ENCODE assay signal across 8 mouse cellular contexts in the genomic region with DNA sequence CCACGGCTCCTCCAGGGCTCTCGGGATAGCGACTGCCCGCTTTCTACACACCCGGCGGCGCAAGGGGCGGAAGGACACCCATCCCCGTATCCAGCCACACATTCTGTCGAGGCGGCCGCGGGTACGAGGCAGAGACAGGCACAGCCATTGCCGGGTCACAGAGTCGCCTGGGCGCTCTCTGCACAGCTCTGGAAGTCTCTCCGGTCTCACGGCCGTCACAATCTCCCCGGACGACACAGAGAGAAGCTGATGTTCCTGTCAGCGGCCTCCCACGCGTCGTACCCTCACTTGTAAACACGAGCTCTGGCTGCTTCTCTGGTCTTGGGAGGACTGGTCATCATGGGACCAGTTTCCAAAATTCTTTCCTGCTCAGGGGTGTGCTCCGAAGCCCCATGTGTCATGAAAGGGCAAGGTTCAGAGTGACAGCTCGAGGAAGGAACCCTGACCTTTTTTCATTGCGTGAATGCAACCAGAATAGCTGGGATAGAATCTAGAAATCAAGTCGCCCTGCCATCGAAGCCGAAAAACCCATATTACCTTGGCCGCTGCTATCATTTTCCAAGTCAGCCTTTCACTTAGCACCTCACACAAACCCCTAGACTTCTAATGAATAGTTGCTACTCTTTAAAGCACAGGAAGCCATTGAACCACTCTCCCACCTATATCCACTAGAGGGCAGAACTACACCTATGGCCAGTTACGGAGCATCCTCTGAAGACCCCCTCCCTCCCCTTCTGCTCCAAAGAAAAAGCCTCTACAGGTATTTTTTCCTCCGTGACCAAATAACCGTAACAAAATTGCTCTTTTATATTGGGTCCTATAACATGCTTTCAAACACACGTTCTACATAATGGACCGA. TPM values are rescaled to one million over a fixed set of nuclear protein-coding genes. Genes with fewer than 3 reads are reported as not detected.
DNase-seq lines count a peak whose midpoint lies in the region; ATAC-seq and TF ChIP-seq lines count a peak whose summit lies in the region.

No protein-coding gene starts in this region.

- peak overlapping the region; percentile 97 for H3K4me2 ChIP-seq in embryonic facial prominence, embryonic 13.5 days
- H3K4me2 ChIP-seq in heart, embryonic 16.5 days (ENCODE audit: low read depth, low read length) = peak overlapping the region; percentile 96
- H3K4me2 ChIP-seq in liver, embryonic 15.5 days = peak overlapping the region; percentile 99
- H3K4me2 ChIP-seq in neural tube, embryonic 12.5 days (replicated peaks) = peak overlapping the region; percentile 96

- peak overlapping the region; percentile 85 for H3K4me3 ChIP-seq in ES-Bruce4 (ENCODE audit: low read depth, low read length)
- peak overlapping the region; percentile 93 for H3K4me3 ChIP-seq in bone marrow, adult 2 months (replicated peaks; ENCODE audit: control insufficient read depth, low read depth, low read length)
- peak overlapping the region; percentile 84 for H3K4me3 ChIP-seq in embryonic facial prominence, embryonic 13.5 days
- H3K4me3 ChIP-seq in heart, embryonic 16.5 days (ENCODE audit: low read length) = peak overlapping the region; percentile 97
- peak overlapping the region; percentile 92 for H3K4me3 ChIP-seq in liver, embryonic 15.5 days (replicated peaks)
- peak overlapping the region; percentile 91 for H3K4me3 ChIP-seq in neural tube, embryonic 12.5 days

- no peak for TF ChIP-seq POLR2A in ES-Bruce4 (IDR thresholded peaks at IDR 0.05; ENCODE audit: insufficient read depth, low read length)
- TF ChIP-seq POLR2A in bone marrow, adult 2 months (IDR thresholded peaks at IDR 0.05; ENCODE audit: borderline replicate concordance, control insufficient read depth, low read depth, low read length) = no peak

- DNase-seq in kidney, postnatal 14 days = peak; percentile 74
- peak; percentile 59 for DNase-seq in thymus, postnatal 25 days

- H3K27me3 ChIP-seq in ES-Bruce4 (ENCODE audit: control insufficient read depth, insufficient read depth, low read length, poor library complexity, severe bottlenecking) = no peaks in the 10 kb centered on the region
- H3K27me3 ChIP-seq in embryonic facial prominence, embryonic 13.5 days = no peaks in the 10 kb centered on the region
- H3K27me3 ChIP-seq in heart, embryonic 16.5 days (ENCODE audit: control insufficient read depth, insufficient read depth, low read length) = no peaks in the 10 kb centered on the region
- no peaks in the 10 kb centered on the region for H3K27me3 ChIP-seq in liver, embryonic 15.5 days
- H3K27me3 ChIP-seq in neural tube, embryonic 12.5 days (replicated peaks) = no peaks in the 10 kb centered on the region

- under 1% methylated on average over 39 of the region's 39 CpGs for WGBS in bone marrow, adult 2 months
- WGBS in embryonic facial prominence, embryonic 13.5 days = under 1% methylated on average over 39 of the region's 39 CpGs
- WGBS in heart, embryonic 16.5 days = 1% methylated on average over 39 of the region's 39 CpGs
- under 1% methylated on average over 39 of the region's 39 CpGs for WGBS in liver, embryonic 15.5 days (ENCODE audit: insufficient replicate concordance)
- WGBS in neural tube, embryonic 12.5 days = 2% methylated on average over 39 of the region's 39 CpGs

- 0 out of 2 replicates have a peak overlapping the region, but pooled peaks have one; percentile 13 for H3K27ac ChIP-seq in ES-Bruce4 (ENCODE audit: insufficient read depth, low read length)
- H3K27ac ChIP-seq in bone marrow, adult 2 months (ENCODE audit: control insufficient read depth, insufficient read depth, low read depth, low read length, poor library complexity) = peak overlapping the region; percentile 96
- peak overlapping the region; percentile 97 for H3K27ac ChIP-seq in embryonic facial prominence, embryonic 13.5 days
- H3K27ac ChIP-seq in heart, embryonic 16.5 days (ENCODE audit: low read length) = peak overlapping the region; percentile 97
- H3K27ac ChIP-seq in liver, embryonic 15.5 days (replicated peaks) = peak overlapping the region; percentile 92
- peak overlapping the region; percentile 98 for H3K27ac ChIP-seq in neural tube, embryonic 12.5 days

- H3K9ac ChIP-seq in ES-Bruce4 (ENCODE audit: low read depth, poor library complexity, severe bottlenecking) = peak overlapping the region; percentile 85
- H3K9ac ChIP-seq in embryonic facial prominence, embryonic 13.5 days = peak overlapping the region; percentile 95
- H3K9ac ChIP-seq in heart, embryonic 16.5 days (ENCODE audit: low read length) = peak overlapping the region; percentile 84
- H3K9ac ChIP-seq in liver, embryonic 15.5 days = peak overlapping the region; percentile 93
- peak overlapping the region; percentile 94 for H3K9ac ChIP-seq in neural tube, embryonic 12.5 days

- no peak for TF ChIP-seq EP300 in ES-Bruce4 (IDR thresholded peaks at IDR 0.05; ENCODE audit: insufficient read depth, low read depth, low read length)

- TF ChIP-seq CTCF in ES-Bruce4 (IDR thresholded peaks at IDR 0.05; ENCODE audit: low read depth, low read length) = peak; percentile 10
- TF ChIP-seq CTCF in bone marrow, adult 2 months (IDR thresholded peaks at IDR 0.05; ENCODE audit: control insufficient read depth, insufficient read depth, low read length) = peak; percentile 31; the same call in 1 of the 2 replicates

- no peak for ATAC-seq in embryonic facial prominence, embryonic 13.5 days (ENCODE audit: insufficient number of reproducible peaks, insufficient read depth, low FRiP score, low TSS enrichment, low read depth)
- peak; percentile 11; the same call in 1 of the 2 replicates for ATAC-seq in heart, embryonic 16.5 days (replicated peaks; ENCODE audit: extremely low read depth, insufficient read depth, low FRiP score)
- peak; percentile 47 for ATAC-seq in liver, embryonic 15.5 days (ENCODE audit: insufficient read depth)
- ATAC-seq in neural tube, embryonic 12.5 days (ENCODE audit: low FRiP score, low read depth) = peak; percentile 65

- no peaks in the 10 kb centered on the region for H3K36me3 ChIP-seq in ES-Bruce4 (ENCODE audit: control insufficient read depth, insufficient read depth, low read length, poor library complexity, severe bottlenecking)
- H3K36me3 ChIP-seq in embryonic facial prominence, embryonic 13.5 days = no peaks in the 10 kb centered on the region
- H3K36me3 ChIP-seq in heart, embryonic 16.5 days (ENCODE audit: control insufficient read depth, insufficient read depth) = no peaks in the 10 kb centered on the region
- no peaks in the 10 kb centered on the region for H3K36me3 ChIP-seq in liver, embryonic 15.5 days (replicated peaks)
- no peaks in the 10 kb centered on the region for H3K36me3 ChIP-seq in neural tube, embryonic 12.5 days

- no peaks in the 10 kb centered on the region for H3K4me1 ChIP-seq in ES-Bruce4 (ENCODE audit: control insufficient read depth, insufficient read depth, low read length)
- H3K4me1 ChIP-seq in bone marrow, adult 2 months (ENCODE audit: control insufficient read depth, insufficient read depth, low read length) = peaks cover 1% of the 10 kb centered on the region; the same call in 1 of the 2 replicates
- peaks cover 17% of the 10 kb centered on the region; the same call in 1 of the 2 replicates for H3K4me1 ChIP-seq in embryonic facial prominence, embryonic 13.5 days
- H3K4me1 ChIP-seq in heart, embryonic 16.5 days (ENCODE audit: control insufficient read depth, insufficient read depth, low read length) = peaks cover 14% of the 10 kb centered on the region
- peaks cover 23% of the 10 kb centered on the region for H3K4me1 ChIP-seq in liver, embryonic 15.5 days (replicated peaks)
- H3K4me1 ChIP-seq in neural tube, embryonic 12.5 days = peaks cover 15% of the 10 kb centered on the region

- no peaks in the 10 kb centered on the region for H3K9me3 ChIP-seq in ES-Bruce4 (replicated peaks; ENCODE audit: control insufficient read depth, insufficient read depth, low read length, poor library complexity, severe bottlenecking)
- H3K9me3 ChIP-seq in embryonic facial prominence, embryonic 13.5 days = no peaks in the 10 kb centered on the region
- no peaks in the 10 kb centered on the region for H3K9me3 ChIP-seq in heart, embryonic 16.5 days (replicated peaks; ENCODE audit: control insufficient read depth, low read length)
- no peaks in the 10 kb centered on the region for H3K9me3 ChIP-seq in liver, embryonic 15.5 days (replicated peaks)
- no peaks in the 10 kb centered on the region for H3K9me3 ChIP-seq in neural tube, embryonic 12.5 days

RNA-seq across cellular contexts. Expression of a gene that starts 31.6 kb away (rescaled TPM):
- 62.7 and 79.6 TPM in 2 replicates for polyA plus RNA-seq in ES-Bruce4 (2011; ENCODE audit: insufficient read depth, insufficient read length, low read depth, missing spikeins)
- polyA plus RNA-seq in bone marrow, adult 2 months (2011; ENCODE audit: insufficient read depth, insufficient read length, low replicate concordance, missing spikeins) = 19.6 and 35.5 TPM in 2 replicates
- 53.3 and 54.4 TPM in 2 replicates for polyA plus RNA-seq in embryonic facial prominence, embryonic 13.5 days (2015; fragmentation: Nextera tagmentation; extraction: Ambion mirVana)
- 43.7 and 53.4 TPM in 2 replicates for polyA plus RNA-seq in heart, embryonic 16.5 days (2015; fragmentation: Nextera tagmentation; extraction: Ambion mirVana)
- polyA plus RNA-seq in liver, embryonic 15.5 days (2015; fragmentation: Nextera tagmentation; extraction: Ambion mirVana) = 19.4 and 21.4 TPM in 2 replicates
- polyA plus RNA-seq in neural tube, embryonic 12.5 days (2016; fragmentation: Nextera tagmentation; extraction: Ambion mirVana) = 89.4 and 100 TPM in 2 replicates

Comparison
In these comparisons a context has a peak if more than half of its experiments do, and no peak if none do; other contexts are left out.
1. H3K27ac ChIP-seq: peak in every context shown above with its lines; median percentile 98 in neural tube, embryonic 12.5 days; 97 in embryonic facial prominence, embryonic 13.5 days; 97 in heart, embryonic 16.5 days; 96 in bone marrow, adult 2 months; 92 in liver, embryonic 15.5 days; 13 in ES-Bruce4.